Mouse (Mus musculus) liver, embryonic 15.5 days (tissue): ENCODE measurements at regions not wholly inside any gene's neighbourhood (a gene's known extent, or its start where the extent isn't known, plus 50 kb on each side); places are given as distances from the start of the nearest gene placed in this dataset.

Source experiments
- ATAC-seq: fragments of 200-750 bp; cut with Nextera tagmentation; 2 replicates; pipeline ENCODE4 v1.8.0; 2017; ENCODE audit warnings: moderate number of reproducible peaks, mild to moderate bottlenecking, moderate library complexity; ENCODE audit not compliant: insufficient read depth
- H3K27ac ChIP-seq: fragments of 300-500 bp; sonication (generic); replicated peaks from 2 replicates; pipeline ENCODE4 v1.5.1; 2015; ENCODE audit warnings: mild to moderate bottlenecking, inconsistent platforms
- H3K27me3 ChIP-seq: fragments of 300-500 bp; sonication (generic); 2 replicates; pipeline ENCODE4 v1.6.1; 2015; ENCODE audit warnings: mild to moderate bottlenecking, inconsistent platforms
- H3K36me3 ChIP-seq: fragments of 300-500 bp; sonication (generic); replicated peaks from 2 replicates; pipeline ENCODE4 v1.6.1; 2015; ENCODE audit warnings: moderate library complexity, mild to moderate bottlenecking, inconsistent platforms
- H3K4me1 ChIP-seq: fragments of 300-500 bp; sonication (generic); replicated peaks from 2 replicates; pipeline ENCODE4 v1.6.1; 2015; ENCODE audit warnings: inconsistent platforms
- H3K4me2 ChIP-seq: fragments of 300-500 bp; sonication (generic); 2 replicates; pipeline ENCODE4 v1.6.1; 2015; ENCODE audit warnings: moderate library complexity, mild to moderate bottlenecking, inconsistent platforms
- H3K4me3 ChIP-seq: fragments of 300-500 bp; sonication (generic); replicated peaks from 2 replicates; pipeline ENCODE4 v1.5.1; 2015; ENCODE audit warnings: mild to moderate bottlenecking, inconsistent platforms
- H3K9ac ChIP-seq: fragments of 300-500 bp; sonication (generic); 2 replicates; pipeline ENCODE4 v1.6.1; 2015; ENCODE audit warnings: moderate library complexity, mild to moderate bottlenecking, inconsistent platforms
- H3K9me3 ChIP-seq: fragments of 300-500 bp; sonication (generic); replicated peaks from 2 replicates; pipeline ENCODE4 v1.6.1; 2016; ENCODE audit warnings: inconsistent platforms
- whole genome bisulfite sequencing: fragments of 180-500 bp; shearing (Covaris S2); methylation state at CpG from one replicate; pipeline ENCODE4 v1.1.7; 2015; ENCODE audit warnings: mixed read lengths; ENCODE audit not compliant: insufficient replicate concordance; 5-methylcytosine and 5-hydroxymethylcytosine counted together

- H3K9me3 ChIP-seq = no peaks in the 10 kb centered on the region
- no peak overlapping the region for H3K9ac ChIP-seq
- WGBS = 50% methylated on average over 17 of the region's 17 CpGs
- no peak overlapping the region for H3K27ac ChIP-seq
- ATAC-seq = no peak
- no peak overlapping the region for H3K4me2 ChIP-seq
- no peaks in the 10 kb centered on the region for H3K36me3 ChIP-seq
- H3K4me3 ChIP-seq = no peak overlapping the region
- 0 out of 2 replicates have a peak, but pooled peaks cover 3% of the 10 kb centered on the region for H3K27me3 ChIP-seq
- no peaks in the 10 kb centered on the region for H3K4me1 ChIP-seq
These were observed 127.9 kb upstream of the Arid1b start for GRCm38 (mm10) chr17:4866026-4866896.

DNA sequence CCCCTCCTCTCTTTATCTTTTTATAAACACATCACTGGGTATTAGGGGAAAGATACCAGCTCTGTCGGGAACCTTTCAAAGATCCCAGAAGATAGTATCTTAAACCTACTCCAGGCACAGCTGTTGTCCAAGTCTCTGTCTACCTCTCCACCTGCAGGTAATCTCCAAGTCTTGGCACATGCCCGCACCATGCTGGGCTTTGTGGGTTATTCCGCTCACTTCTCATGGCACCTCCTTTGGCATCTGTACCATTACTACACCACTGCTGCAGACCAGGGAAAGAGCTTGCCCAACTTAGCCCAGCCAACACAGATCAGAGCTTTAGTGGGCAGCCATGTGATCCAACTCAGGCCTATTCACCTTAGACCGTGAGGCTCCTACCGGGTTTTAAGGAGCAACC, 127.0 kb upstream of the Arid1b start:
- Histone ChIP-seq H3K27ac (no peak overlapping the region), H3K9me3 (no peaks in the 10 kb centered on the region), H3K4me2 (no peak overlapping the region), H3K9ac (no peak overlapping the region), H3K4me3 (no peak overlapping the region), H3K4me1 (no peaks in the 10 kb centered on the region), H3K27me3 (0 out of 2 replicates have a peak, but pooled peaks cover 3% of the 10 kb centered on the region), H3K36me3 (no peaks in the 10 kb centered on the region)
- 72% methylated on average over 5 of the region's 5 CpGs for WGBS
- no peak for ATAC-seq

DNA sequence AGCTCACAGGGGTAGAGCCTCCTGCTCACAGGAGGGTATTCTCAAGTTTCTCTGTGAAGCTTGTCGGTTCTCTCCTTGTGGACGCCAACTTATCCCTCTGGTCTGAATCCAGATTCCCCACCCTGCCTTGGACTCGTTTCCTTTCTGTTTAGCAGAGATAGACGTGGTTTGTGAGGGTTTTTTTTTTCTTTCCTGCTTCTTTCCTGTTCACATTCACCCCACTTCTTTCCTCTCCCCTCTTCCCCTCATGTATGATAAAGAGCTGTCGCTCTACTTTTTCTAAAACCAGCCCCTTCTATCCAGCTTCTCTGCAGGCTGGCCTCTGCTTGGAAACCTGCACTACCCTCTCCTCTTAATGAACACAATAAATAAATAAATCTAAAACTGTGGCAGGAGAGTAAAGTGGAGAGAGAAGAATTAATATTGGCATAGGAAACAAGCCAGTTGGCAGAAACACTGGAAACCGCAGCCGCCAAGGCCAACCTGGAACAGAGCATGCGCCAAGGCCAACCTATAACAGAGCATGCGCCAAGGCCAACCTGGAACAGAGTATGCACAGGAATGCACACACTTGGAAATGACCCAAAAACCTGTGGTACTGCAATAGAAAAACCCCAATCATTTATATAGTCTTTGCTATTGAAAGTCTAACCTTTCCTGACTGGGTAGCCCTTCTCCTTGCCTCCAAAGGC, 126.2 kb upstream of the Arid1b start:
- Histone ChIP-seq H3K27me3 (0 out of 2 replicates have a peak, but pooled peaks cover 3% of the 10 kb centered on the region), H3K4me3 (no peak overlapping the region), H3K4me2 (no peak overlapping the region), H3K9me3 (no peaks in the 10 kb centered on the region), H3K4me1 (no peaks in the 10 kb centered on the region), H3K36me3 (no peaks in the 10 kb centered on the region), H3K27ac (no peak overlapping the region), H3K9ac (no peak overlapping the region)
- WGBS = 45% methylated on average over 9 of the region's 9 CpGs
- no peak for ATAC-seq

GRCm38 (mm10) chr17:4868446-4868825, 125.7 kb upstream of the Arid1b start:
- 71% methylated on average over 10 of the region's 10 CpGs for WGBS
- H3K27ac ChIP-seq = no peak overlapping the region
- no peak for ATAC-seq

DNA sequence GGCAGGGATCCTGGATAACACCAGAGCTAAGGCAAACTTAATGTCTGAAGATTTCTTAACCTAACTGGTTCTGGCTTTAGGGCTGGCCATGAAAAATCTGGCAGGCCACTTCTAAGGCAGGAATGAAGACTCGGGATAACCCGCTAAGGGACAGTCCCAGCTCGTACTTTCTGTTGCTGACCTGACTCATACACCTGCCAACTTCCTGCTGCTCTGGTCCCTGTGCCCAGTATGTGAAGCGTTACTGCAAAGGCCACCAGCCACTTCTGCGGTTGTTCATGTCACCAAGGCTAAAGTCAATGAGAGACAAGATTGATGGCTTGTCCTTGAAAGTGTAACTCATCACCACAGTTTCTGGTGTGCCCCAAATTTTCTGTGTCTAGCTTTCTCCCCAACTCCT, 125.3 kb upstream of the Arid1b start:
- Histone ChIP-seq H3K9ac (no peak overlapping the region), H3K4me3 (no peak overlapping the region), H3K4me1 (no peaks in the 10 kb centered on the region), H3K36me3 (no peaks in the 10 kb centered on the region), H3K9me3 (no peaks in the 10 kb centered on the region), H3K4me2 (no peak overlapping the region), H3K27me3 (0 out of 2 replicates have a peak, but pooled peaks cover 3% of the 10 kb centered on the region), H3K27ac (no peak overlapping the region)
- 66% methylated on average over 5 of the region's 5 CpGs for WGBS
- no peak for ATAC-seq

More at GRCm38 (mm10) chr17:4868446-4868825, 125.7 kb upstream of the Arid1b start:
- H3K4me3 ChIP-seq = no peak overlapping the region
- H3K27me3 ChIP-seq = 0 out of 2 replicates have a peak, but pooled peaks cover 3% of the 10 kb centered on the region
- H3K36me3 ChIP-seq = no peaks in the 10 kb centered on the region
- no peaks in the 10 kb centered on the region for H3K4me1 ChIP-seq
- no peaks in the 10 kb centered on the region for H3K9me3 ChIP-seq
- no peak overlapping the region for H3K9ac ChIP-seq
- H3K4me2 ChIP-seq = no peak overlapping the region

DNA sequence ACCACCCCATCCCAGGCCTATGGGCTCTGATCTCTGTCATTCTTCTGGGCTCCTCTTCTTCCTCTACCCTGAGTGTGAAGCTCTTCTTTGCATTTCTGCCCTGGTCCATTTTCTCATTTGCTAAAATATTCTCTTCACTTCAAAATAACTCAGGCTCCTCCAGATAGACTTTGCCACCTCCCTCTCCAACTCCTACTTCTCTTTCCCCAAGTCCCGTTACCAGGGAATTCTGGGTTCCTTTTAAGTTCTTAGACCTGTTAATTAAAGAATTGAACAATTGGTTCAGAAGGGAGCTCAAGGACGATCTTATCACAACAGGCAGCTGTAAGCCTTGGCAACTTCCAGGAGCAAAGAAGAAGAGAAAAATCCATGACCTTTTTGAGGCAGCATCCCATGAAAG, 122.9 kb upstream of the Arid1b start:
- Histone ChIP-seq H3K4me2 (no peak overlapping the region), H3K27me3 (no peaks in the 10 kb centered on the region), H3K36me3 (no peaks in the 10 kb centered on the region), H3K4me3 (no peak overlapping the region), H3K9me3 (no peaks in the 10 kb centered on the region), H3K27ac (no peak overlapping the region), H3K4me1 (no peaks in the 10 kb centered on the region), H3K9ac (no peak overlapping the region)
- ATAC-seq = no peak
- WGBS = 49% methylated on average over 2 of the region's 2 CpGs

- Histone ChIP-seq H3K4me1 (no peaks in the 10 kb centered on the region), H3K27me3 (no peaks in the 10 kb centered on the region), H3K27ac (no peak overlapping the region), H3K9me3 (no peaks in the 10 kb centered on the region), H3K36me3 (no peaks in the 10 kb centered on the region), H3K9ac (no peak overlapping the region), H3K4me3 (no peak overlapping the region), H3K4me2 (no peak overlapping the region)
- ATAC-seq = no peak
- WGBS = 72% methylated on average over 2 of the region's 2 CpGs
These were observed 119.7 kb upstream of the Arid1b start for GRCm38 (mm10) chr17:4874459-4874858.

DNA sequence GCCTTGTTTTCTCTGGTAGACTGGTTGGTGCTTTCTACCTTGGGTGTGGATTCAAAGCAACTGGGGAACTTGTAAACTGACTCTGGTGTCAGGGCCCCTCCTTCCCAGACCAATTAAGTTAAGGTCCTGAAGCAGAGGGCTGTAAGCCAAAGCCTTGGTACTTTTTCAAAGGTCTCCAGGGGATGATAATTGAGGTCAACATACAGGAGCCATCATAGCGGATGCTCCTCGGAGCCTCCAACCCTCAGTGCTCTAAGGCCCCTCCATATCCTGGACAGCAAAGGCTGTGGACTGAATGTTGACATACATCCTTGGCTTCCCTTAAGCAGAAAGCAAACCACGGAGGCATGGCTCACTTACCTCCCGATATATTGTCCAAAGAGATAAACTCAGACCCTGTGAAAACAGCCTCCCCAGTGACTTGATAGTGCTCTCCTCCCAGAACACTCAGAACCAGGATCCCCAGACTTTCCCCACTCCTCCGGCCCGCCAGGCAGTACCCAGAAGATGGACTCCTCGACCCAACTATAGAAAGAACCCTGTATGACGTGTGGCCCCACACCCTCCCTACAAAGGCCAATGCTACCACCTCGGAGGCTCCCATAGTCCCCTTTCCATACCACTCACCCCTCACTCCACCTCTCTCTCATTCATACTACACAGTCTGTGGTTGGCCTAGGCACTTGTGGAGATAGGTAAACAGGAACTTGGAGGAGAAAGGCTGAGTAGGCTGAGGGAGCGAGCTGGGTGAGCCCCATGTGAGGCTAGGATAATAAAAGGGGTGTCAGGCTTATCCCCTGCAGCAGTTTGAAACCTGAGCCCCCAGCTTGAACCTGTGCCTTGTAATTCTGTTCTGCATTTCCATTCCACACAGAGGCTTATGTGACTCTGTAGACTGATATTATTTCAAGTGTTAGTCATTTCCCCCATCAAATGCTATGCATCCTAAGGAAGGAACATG, 118.8 kb upstream of the Arid1b start:
- Histone ChIP-seq H3K27ac (no peak overlapping the region), H3K9ac (no peak overlapping the region), H3K27me3 (no peaks in the 10 kb centered on the region), H3K4me1 (no peaks in the 10 kb centered on the region), H3K4me2 (no peak overlapping the region), H3K4me3 (no peak overlapping the region), H3K36me3 (no peaks in the 10 kb centered on the region), H3K9me3 (no peaks in the 10 kb centered on the region)
- ATAC-seq = no peak
- WGBS = 51% methylated on average over 10 of the region's 10 CpGs

DNA sequence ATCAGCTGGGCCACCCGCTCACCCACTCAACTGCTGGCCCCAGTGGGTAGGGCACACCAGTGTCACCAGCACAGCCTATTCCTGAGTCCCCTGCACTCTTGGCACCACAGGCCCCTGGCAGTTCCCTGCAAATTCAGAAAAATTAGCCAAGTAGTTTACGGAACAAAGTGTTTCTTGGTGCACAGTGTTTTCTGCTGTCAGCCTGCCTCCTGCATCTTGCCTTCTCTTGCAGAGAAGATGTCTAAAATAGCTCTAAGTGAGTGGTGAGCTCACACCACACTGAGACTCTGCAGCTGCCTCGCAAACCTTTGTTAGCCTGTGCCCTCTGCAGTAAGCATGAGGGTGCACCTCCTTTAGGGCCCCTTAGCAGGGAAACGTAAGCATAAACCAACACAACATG, 117.7 kb upstream of the Arid1b start:
- WGBS = 64% methylated on average over 4 of the region's 4 CpGs
- no peak overlapping the region for H3K4me3 ChIP-seq
- ATAC-seq = no peak

GRCm38 (mm10) chr17:4881473-4881872, 112.7 kb upstream of the Arid1b start:
- Histone ChIP-seq H3K4me1 (no peaks in the 10 kb centered on the region), H3K27ac (no peak overlapping the region), H3K9ac (no peak overlapping the region), H3K9me3 (no peaks in the 10 kb centered on the region), H3K4me3 (no peak overlapping the region), H3K4me2 (no peak overlapping the region), H3K27me3 (no peaks in the 10 kb centered on the region), H3K36me3 (no peaks in the 10 kb centered on the region)
- WGBS = 37% methylated on average over 5 of the region's 5 CpGs
- ATAC-seq = no peak

More for the DNA sequence above, 117.7 kb upstream of the Arid1b start:
- no peaks in the 10 kb centered on the region for H3K27me3 ChIP-seq
- H3K36me3 ChIP-seq = no peaks in the 10 kb centered on the region
- H3K4me1 ChIP-seq = no peaks in the 10 kb centered on the region
- no peak overlapping the region for H3K4me2 ChIP-seq
- H3K27ac ChIP-seq = no peak overlapping the region
- H3K9me3 ChIP-seq = no peaks in the 10 kb centered on the region
- no peak overlapping the region for H3K9ac ChIP-seq

- no peak for ATAC-seq
- H3K4me3 ChIP-seq = no peak overlapping the region
- H3K9ac ChIP-seq = no peak overlapping the region
- H3K4me2 ChIP-seq = no peak overlapping the region
- H3K27ac ChIP-seq = no peak overlapping the region
- no peaks in the 10 kb centered on the region for H3K9me3 ChIP-seq
- no peaks in the 10 kb centered on the region for H3K27me3 ChIP-seq
- H3K4me1 ChIP-seq = no peaks in the 10 kb centered on the region
- WGBS = 44% methylated on average over 2 of the region's 2 CpGs
- no peaks in the 10 kb centered on the region for H3K36me3 ChIP-seq
These were observed 110.0 kb upstream of the Arid1b start for GRCm38 (mm10) chr17:4884083-4884482.
